Mouse (Mus musculus) thymus, postnatal 10 days (tissue): ENCODE results near the gene Cdc42se2.
A peak's percentile ranks its signal among the peaks of the same experiment; 100 is the strongest.

Experiments used
- DNase-seq, 2 experiments: peaks; one replicate each; pipeline ENCODE4 v3.0.0; 2021; ENCODE audit warnings: low spot score in 2 of 2

The Cdc42se2 gene

DNA sequence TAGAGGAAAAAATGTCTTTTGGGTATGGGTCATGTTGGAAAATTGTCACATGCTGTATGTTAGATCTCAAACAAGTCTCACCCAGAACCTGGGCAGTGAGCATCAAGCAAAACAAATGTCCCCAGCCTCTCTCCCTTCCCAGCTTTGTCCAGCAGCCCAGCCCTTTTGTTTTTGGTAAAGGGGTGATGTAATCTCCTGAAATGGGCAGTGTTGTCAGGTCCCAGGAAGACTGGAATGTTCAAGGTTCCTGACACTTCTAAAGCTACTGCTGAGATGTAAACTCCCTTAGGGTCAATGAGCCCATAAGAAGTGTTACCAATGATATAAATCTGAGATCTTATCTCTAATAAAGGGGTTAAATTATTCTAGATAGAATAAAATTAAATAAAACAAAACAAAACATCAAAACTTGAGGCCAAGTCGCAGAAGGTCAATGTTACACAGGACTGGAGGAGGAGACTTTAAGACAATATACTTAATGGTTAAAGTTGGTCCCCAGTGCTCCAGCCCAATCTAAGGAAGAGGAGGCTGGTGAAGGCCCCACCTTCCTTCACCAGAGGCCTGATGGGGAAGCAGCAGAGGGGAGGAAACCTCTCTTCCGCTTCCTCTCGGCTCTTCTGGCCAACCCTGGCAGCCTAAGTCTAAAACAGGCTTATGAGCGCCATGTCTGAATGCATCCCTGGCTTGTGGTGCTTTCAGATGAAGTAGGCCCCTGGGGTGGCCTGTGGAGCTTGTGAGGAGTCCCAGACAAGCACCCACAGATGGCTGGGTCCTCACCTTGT lies 76.8 kb downstream of the Cdc42se2 start:
- no peak for DNase-seq

DNA sequence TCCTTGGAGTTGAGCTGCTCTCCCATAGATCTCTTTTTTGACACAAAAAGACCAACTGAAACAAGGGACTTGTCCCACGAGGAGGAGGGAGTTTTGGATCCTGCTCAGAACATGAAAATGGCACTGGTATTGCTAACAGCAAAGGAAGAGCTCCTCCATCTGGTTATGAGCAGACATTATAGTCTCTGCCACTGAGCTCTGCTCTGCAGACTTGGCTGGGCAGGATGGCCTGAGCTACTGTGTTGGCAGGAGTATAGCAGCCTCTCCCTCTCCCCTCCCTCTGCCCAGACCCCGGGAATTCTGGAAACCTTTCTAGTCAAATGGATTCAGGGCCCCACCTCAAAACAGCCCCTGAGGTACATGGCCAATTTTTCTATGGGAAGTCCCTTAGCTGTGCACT lies 77.8 kb downstream of the Cdc42se2 start:
- DNase-seq = no peak

DNA sequence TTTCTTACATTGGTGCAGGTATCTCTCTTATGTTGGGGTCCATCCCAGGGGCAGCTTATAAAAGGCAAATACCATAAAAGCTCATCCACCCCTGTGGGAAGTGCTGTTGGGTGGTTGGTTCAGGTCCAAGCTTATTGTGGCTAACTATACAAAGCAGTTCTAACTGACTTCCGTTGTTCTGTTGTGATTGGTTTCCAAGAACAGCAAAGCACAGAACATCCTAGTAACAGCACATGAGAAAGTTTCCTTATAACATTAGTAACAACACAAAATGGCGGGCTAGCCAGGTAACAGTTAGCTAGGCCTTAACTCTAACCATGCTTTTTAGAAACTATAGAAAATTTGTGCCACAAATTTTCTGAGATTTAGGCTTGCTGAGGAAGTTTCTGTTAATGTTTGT lies 79.3 kb downstream of the Cdc42se2 start:
- no peak for DNase-seq

DNA sequence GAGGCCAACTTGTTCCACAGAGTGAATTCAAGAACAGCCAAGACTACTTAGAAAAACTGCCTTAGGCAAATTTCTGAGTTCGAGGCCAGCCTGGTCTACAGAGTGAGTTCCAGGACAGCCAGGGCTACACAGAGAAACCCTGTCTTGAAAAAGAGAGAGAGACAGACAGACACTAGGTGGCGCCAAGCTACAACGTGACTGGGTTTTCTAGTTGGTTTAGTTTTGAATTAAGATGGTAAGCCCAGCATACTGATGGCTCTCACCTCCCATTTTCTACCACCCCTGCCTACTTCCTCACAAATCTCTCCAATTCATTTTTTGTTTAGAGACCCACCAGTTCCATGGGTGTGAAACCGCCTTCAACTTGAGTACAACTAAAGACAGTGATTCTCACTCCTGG lies 84.2 kb downstream of the Cdc42se2 start:
- DNase-seq = peak; percentile 60 to 84

DNA sequence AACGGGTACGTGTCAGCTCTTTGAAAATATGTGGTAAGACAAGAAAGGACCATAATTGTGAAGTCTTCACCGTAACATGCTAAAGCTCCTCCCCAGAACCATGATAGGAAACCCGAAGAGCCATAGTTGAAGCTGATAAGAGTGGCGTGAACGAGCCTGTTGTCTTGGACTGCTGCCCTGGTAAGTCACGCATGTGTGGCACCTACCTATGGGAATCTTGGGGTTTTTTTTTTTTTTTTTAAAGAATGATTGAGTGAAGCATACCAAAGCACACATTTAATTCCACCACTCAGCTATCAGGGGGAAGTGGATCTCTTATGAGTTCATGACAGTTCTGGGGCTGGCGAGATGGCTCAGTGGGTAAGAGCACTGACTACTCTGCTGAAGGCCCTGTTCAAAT lies 85.6 kb downstream of the Cdc42se2 start:
- no peak for DNase-seq

DNA sequence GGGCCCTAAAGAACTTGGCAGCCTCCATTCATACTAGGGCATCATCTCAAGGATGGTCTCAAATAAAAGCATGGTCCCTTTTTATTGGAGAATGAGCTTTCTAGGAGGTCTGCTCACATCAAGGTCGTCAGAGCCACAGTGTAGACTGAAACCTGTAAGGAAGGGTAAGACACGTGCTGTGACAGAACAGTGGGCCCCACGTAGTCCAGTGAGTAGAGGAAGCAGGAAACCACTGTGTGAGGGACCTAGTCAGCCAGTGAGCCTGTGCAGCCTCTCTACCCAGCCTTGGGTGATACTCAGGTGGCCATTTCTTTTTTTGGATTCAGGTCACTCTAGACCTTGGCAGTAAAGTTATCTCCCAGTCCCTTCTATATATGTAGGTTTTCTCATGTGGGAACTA lies 87.5 kb downstream of the Cdc42se2 start:
- DNase-seq = no peak

DNA sequence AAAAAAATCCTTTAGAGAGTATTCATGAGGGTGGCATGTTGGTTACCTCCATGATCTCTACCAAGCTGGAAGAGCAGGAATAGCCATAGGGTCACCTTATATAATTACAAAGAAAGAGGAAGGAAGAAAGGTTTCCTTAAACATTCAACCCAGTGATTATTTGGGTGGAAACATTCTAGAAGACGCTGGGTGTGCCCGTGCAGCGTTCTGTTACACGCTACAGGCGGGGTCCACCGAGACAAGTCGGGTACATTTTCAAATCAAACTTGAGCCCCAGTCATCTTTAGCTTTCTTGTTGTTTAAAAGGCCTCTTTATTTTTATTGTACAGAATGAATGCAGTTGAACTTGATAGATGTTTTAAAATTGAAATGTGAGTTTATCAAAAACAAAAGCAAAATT lies 88.8 kb downstream of the Cdc42se2 start:
- DNase-seq = no peak

DNA sequence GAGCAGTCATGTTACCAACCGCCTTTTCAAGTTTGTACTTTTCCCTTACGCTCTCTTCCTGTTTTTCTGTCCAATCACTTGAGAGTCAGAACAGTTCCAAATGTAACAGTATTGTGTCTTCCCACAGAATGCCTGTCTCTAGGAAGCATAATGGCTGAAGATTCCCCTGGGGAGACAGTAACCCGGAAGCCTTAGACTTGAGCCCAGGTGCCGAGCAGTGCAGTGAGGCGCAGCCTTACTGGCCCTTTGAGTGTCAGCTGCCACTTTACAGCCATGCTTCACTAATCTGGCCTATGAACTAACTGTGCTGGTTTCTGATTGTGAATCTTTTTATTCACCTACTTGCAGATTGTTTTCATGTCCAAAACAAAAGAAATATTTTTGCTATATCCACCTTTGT lies 89.9 kb downstream of the Cdc42se2 start:
- DNase-seq = no peak

DNA sequence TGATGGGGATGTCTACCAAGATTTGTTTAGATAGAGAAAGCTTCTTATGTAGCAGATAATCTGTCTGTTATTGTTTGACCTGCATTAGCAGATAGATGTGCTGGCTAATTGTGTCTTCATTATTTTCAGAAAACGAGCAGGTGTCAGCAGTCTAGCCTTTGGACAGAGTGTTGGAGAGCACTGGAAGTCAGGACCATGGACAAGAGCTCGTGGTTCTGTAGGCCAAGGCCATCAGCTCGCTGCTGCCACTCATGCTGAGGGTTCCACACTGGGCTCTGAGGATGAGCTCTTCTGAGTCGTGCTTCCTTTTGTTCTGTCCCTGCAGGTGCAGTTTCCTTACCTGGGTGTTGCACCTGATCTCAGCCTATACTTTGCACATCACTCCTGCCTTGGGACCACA lies 91.5 kb downstream of the Cdc42se2 start:
- no peak for DNase-seq

DNA sequence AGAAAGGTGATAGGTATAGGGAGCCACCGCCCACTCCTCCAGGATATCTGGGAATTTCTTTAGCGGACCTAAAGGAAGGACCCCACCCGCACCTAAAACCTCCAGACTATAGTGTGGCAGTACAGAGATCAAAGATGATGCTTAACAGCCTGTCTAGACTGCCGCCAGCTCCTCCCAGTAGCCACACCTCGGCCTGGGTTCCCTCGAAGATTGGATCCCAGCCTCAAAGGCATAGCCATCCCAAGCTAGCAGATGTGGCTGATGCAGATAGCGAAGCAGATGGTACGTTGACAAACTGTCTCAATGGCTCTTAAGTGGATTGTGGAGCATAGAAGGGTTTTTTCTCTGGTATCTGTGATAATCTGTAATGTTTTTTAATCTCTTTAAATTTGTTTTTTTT lies 93.2 kb downstream of the Cdc42se2 start:
- DNase-seq = no peak

DNA sequence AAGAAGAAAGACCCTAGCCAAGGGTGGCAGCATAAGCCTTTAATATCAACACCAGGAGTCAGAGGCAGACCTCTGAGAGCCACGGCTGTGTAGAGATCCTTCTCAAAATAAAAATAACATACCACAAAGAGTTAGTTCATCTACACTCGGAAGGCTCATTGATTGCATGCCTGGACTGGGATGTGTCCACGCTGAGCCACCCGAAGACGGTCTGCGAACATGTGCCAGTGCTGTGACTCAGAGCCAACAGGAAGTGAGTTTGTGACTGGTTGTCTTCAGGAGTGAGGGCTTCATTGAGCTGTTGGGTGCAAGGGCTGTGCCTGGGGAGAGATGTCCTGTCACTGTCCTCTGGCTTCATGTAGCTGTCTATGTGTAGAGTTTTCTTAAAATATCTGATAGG lies 93.8 kb downstream of the Cdc42se2 start:
- no peak for DNase-seq

DNA sequence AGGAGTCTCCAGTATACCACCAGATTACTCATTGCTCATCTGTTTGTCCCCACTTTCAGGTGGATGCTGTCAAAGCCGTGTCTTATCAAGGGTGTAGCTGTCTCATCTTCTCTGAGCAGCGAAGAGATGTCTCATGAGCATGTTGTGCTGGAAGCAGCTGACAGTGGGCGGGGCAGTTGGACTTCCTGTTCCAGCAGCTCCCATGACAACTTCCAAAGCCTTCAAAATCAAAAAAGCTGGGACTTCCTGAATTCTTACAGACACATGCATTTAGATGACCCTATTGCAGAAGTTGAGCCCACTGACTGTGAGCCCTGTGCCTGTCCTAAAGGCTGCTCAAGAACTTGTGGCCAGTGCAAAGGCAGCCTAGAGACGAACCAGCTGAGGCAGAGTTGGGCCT lies 96.3 kb downstream of the Cdc42se2 start:
- no peak for DNase-seq

DNA sequence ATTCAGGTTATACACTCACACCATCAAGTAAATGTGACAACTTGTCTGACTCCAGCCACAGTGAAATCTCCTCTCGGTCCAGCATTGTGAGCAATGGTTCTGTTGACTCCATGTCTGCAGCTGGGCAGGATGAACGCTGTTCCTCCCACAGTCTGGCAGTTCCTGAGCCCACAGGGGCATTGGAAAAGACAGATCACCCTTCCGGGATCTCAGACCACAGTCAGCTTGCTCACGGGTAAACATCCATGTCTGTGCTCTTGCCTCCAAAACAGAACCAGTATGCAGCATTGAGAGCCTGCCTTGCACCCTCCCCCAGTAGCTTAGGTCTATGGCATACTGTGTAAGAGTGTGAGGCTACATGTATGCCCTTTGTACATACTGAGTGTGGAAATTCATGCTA lies 97.3 kb downstream of the Cdc42se2 start:
- no peak for DNase-seq

DNA sequence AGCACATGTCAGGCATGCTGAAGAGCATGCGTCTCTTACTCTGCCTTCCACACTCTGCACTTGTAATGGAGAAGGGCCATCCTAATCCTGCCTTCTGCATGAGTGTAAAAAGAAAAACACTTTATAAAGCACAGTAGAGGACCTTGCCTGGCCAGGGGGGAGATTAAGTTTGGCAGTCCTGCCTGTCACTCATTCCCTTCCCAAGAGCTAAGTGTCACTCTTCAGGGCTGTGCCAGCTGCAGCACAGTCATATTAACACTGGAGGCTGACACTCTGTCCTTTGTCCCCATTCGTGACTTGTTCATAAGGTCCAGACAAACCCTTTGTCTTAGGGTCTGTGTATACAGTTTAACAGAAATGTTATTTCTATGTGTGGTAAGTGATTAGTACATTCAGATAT lies 102.6 kb downstream of the Cdc42se2 start:
- no peak for DNase-seq

DNA sequence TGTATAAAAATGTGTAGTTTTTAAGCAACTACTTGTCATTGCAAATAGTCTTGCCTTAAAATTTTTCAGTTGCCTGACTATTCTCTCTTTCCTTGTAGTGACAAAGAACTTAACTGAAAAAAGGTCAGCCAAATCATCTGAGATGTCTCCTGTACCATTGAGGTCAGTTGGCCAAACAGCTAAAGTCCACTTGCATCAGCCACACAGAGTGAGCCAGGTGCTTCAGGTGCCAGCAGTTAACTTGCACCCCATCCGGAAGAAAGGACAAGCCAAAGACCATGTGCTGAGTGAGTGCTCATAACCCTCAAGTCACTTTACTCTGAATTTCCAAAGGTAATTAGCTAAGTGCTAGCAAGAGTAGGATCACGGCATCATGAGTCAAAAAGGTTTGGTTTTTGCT lies 108.3 kb downstream of the Cdc42se2 start:
- DNase-seq = no peak

DNA sequence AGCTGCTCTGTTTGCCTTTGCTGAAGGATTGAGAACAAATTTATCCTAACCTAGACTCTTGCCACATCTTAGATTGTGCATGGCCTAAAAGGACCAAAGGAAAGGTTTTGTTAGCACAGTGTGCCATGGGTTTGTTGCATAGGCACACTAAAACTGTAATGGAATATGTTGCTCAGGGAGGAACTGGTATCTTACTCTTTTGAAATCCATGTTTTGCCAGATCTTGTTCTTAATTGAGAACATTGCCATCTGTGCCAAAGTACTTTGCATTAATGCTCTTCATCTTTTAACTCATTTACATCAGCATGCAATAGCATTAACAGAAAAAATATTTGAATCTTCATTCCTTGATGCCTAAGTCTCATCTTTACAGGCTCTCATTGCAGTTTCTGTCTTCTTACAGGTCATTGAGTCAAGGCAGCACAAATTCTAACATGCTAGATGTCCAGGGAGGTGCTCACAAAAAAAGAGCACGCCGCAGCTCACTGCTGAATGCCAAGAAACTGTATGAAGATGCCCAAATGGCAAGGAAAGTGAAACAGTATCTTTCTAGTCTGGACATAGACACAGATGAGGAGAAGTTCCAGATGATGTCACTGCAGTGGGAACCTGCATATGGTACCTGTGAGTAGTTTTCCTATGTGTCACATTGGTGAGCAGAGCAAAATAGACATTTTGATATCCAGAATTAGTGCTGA lies 111.5 kb downstream of the Cdc42se2 start:
- DNase-seq = no peak

DNA sequence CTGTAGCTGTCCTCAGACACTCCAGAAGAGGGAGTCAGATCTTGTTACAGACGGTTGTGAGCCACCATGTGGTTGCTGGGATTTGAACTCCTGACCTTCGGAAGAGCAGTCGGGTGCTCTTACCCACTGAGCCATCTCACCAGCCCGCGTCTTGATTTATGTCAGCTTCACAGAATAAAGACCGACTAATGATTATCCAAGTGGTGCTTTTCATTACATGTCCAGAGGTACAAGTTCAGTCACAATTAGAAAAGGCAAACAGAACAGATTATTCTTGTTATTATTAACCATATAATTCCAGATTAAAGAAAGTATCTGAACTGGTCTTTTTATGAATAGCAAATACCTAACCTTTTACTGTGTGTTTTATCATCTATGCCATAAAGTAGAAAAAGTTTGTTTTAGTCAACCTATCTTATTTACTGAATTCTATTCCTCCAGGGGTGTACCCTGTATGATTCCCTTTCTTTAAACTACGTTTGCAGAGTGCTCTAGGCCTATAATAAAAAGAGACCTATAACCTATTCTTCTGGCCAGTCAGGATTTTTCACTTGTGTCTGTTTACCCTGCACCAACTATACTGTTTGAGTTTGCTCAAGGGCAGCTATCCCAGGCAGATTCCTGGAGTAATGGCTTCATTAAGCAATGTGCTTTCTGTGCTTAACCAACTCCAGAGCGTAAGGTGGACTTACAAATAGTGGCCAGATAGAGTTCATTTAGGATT lies 113.7 kb downstream of the Cdc42se2 start:
- DNase-seq = no peak
